In the genomic region with DNA sequence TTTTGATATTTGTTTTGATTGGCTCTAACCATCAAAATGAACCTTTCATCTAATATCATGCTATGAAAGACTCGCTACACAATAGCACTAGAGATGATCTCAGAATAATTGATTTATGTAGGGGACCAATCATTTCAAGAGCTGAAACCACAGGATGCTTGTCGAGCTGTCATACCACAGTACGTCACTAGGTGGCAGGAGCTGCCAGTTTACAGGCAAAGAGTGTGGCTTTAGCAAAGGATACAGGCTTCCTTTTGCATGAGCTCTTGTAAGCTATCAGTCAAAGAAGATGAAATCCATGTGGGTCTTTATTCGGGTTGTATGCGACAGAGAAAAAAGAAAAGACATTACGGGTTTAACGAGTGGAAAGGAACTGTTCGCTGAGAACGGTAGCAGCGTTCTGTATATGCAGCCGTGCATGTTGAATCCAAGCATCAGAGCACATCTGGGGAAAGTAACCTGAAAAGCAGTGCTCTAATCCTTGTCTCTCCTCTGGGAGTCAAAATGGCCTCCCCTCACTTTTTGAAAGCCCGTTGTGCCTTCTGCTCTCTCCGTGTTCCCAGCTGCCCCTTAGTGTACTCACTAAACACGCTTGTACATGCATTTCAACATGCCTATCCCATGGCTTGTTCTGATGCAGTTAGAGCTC, we compare ENCODE assay signal across 9 mouse cellular contexts.
DNase-seq lines count a peak whose midpoint lies in the region; ATAC-seq and TF ChIP-seq lines count a peak whose summit lies in the region.
"Had no signal": no experiment of that assay in that cellular context is flagged by ENCODE, and none has a peak within 500 bp of the region (broad histone marks: within the 10 kb centered on the region; RNA-seq: fewer than 3 reads in every experiment).

No protein-coding gene starts in this region.

- TF ChIP-seq CTCF in kidney, adult 2 months (conservative IDR thresholded peaks at IDR 0.05; ENCODE audit: insufficient read depth, insufficient read length, low read depth, low read length): peak; percentile 90
- TF ChIP-seq CTCF in testis, adult 2 months (IDR thresholded peaks at IDR 0.05; ENCODE audit: control insufficient read depth, insufficient read depth, insufficient replicate concordance, low read depth, low read length): peak; percentile 52; the same call in 1 of the 2 replicates

- no peaks in the 10 kb centered on the region for H3K9me3 ChIP-seq in kidney, embryonic 15.5 days (replicated peaks)
- H3K9me3 ChIP-seq in limb, embryonic 10.5 days (replicated peaks): no peaks in the 10 kb centered on the region
- H3K9me3 ChIP-seq: stomach, embryonic 15.5 days had no signal

- 48% methylated on average over 14 of the region's 14 CpGs for WGBS in kidney, embryonic 15.5 days
- 40% methylated on average over 14 of the region's 14 CpGs for WGBS in kidney, adult 2 months
- 47% methylated on average over 14 of the region's 14 CpGs for WGBS in limb, embryonic 10.5 days

- DNase-seq in kidney, adult 11 months: peak; percentile 34
- peak; percentile 83 for DNase-seq in cerebellum, adult 8-10 months
- DNase-seq in kidney, adult 2 months: peak; percentile 72
- peak; percentile 85 for DNase-seq in limb, embryonic 10.5 days (ENCODE audit: low spot score)
- DNase-seq in naive thymus-derived CD4-positive, alpha-beta T cell, adult 2 months (ENCODE audit: low read depth): peak; percentile 26

- H3K4me1 ChIP-seq in kidney, embryonic 15.5 days: no peaks in the 10 kb centered on the region
- H3K4me1 ChIP-seq in kidney, adult 2 months (ENCODE audit: control insufficient read depth, insufficient read depth, low read length): no peaks in the 10 kb centered on the region
- H3K4me1 ChIP-seq in limb, embryonic 10.5 days: 0 out of 2 replicates have a peak, but pooled peaks cover 4% of the 10 kb centered on the region
- no peaks in the 10 kb centered on the region for H3K4me1 ChIP-seq in testis, adult 2 months (ENCODE audit: control insufficient read depth, insufficient read depth, low read length)
- H3K4me1 ChIP-seq: stomach, embryonic 15.5 days had no signal

- no peaks in the 10 kb centered on the region for H3K36me3 ChIP-seq in kidney, embryonic 15.5 days
- no peaks in the 10 kb centered on the region for H3K36me3 ChIP-seq in kidney, adult 2 months (ENCODE audit: control insufficient read depth, insufficient read depth, low read length)
- H3K36me3 ChIP-seq in limb, embryonic 10.5 days: no peaks in the 10 kb centered on the region
- no peaks in the 10 kb centered on the region for H3K36me3 ChIP-seq in testis, adult 2 months (ENCODE audit: control insufficient read depth, insufficient read depth, low read length)
- H3K36me3 ChIP-seq: stomach, embryonic 15.5 days had no signal

- H3K27me3 ChIP-seq in kidney, embryonic 15.5 days: no peaks in the 10 kb centered on the region
- H3K27me3 ChIP-seq in kidney, adult 2 months (replicated peaks; ENCODE audit: control insufficient read depth, insufficient read depth, low read length): no peaks in the 10 kb centered on the region
- no peaks in the 10 kb centered on the region for H3K27me3 ChIP-seq in limb, embryonic 10.5 days (ENCODE audit: low read depth, poor library complexity, severe bottlenecking)
- H3K27me3 ChIP-seq in testis, adult 2 months (ENCODE audit: control insufficient read depth, insufficient read depth, low read length): no peaks in the 10 kb centered on the region
- H3K27me3 ChIP-seq: stomach, embryonic 15.5 days had no signal

- H3K4me2 ChIP-seq in kidney, embryonic 15.5 days: no peak overlapping the region
- H3K4me2 ChIP-seq: stomach, embryonic 15.5 days had no signal

- no peak overlapping the region for H3K27ac ChIP-seq in kidney, embryonic 15.5 days
- no peak overlapping the region for H3K27ac ChIP-seq in kidney, adult 2 months (ENCODE audit: insufficient read depth, low read depth, low read length)
- H3K27ac ChIP-seq in limb, embryonic 10.5 days: 0 out of 2 replicates have a peak overlapping the region, but pooled peaks have one; percentile 19
- H3K27ac ChIP-seq in testis, adult 2 months (ENCODE audit: control insufficient read depth, insufficient read depth, low read depth, low read length): no peak overlapping the region
- H3K27ac ChIP-seq: stomach, embryonic 15.5 days had no signal

- H3K9ac ChIP-seq in kidney, embryonic 15.5 days: no peak overlapping the region
- H3K9ac ChIP-seq: stomach, embryonic 15.5 days had no signal

- H3K4me3 ChIP-seq in kidney, embryonic 15.5 days (replicated peaks): no peak overlapping the region
- H3K4me3 ChIP-seq in kidney, adult 2 months (ENCODE audit: insufficient read depth, low read depth, low read length): no peak overlapping the region
- H3K4me3 ChIP-seq in limb, embryonic 10.5 days: no peak overlapping the region
- H3K4me3 ChIP-seq in testis, adult 2 months (ENCODE audit: control insufficient read depth, low read depth, low read length): no peak overlapping the region
- H3K4me3 ChIP-seq: stomach, embryonic 15.5 days had no signal

- TF ChIP-seq POLR2A in kidney, adult 2 months (IDR thresholded peaks at IDR 0.05; ENCODE audit: low read depth, low read length): no peak
- no peak for TF ChIP-seq POLR2A in testis, adult 2 months (IDR thresholded peaks at IDR 0.05; ENCODE audit: control insufficient read depth, low read depth, low read length)

- no peak for ATAC-seq in kidney, embryonic 15.5 days (replicated peaks; ENCODE audit: low FRiP score)
- ATAC-seq in frontal cortex, adult (ENCODE audit: low TSS enrichment): peak; percentile 98

Comparison
In these comparisons a context has a peak if more than half of its experiments do, and no peak if none do; other contexts are left out.
1. DNase-seq: peak in every context shown above with its lines; median percentile 85 in limb, embryonic 10.5 days; 83 in cerebellum, adult 8-10 months; 72 in kidney, adult 2 months; 34 in kidney, adult 11 months; 26 in naive thymus-derived CD4-positive, alpha-beta T cell, adult 2 months.